ENCODE assay signal across 8 mouse cellular contexts in the genomic region with DNA sequence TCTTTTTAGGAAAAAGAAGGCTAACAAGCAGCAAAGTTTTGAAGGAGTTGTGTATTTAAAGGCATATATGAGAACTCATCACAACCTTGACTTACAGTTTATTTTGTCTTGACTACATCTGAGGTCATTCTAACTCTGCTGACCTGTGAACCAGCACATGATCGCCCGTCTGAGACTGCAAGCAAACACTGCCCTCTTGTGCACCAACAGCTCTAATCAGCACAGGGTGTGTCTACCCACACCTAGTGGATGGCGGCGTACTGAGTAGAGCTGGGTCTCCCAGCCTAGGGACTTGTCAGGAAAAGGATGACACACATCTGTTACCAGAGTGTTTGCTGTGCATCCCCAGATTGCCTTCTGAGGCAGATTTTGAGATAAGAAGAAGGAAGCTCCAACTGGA. TPM values are rescaled to one million over a fixed set of nuclear protein-coding genes. Genes with fewer than 3 reads are reported as not detected.
DNase-seq lines count a peak whose midpoint lies in the region; ATAC-seq and TF ChIP-seq lines count a peak whose summit lies in the region.

No protein-coding gene starts in this region.

- TF ChIP-seq CTCF in testis, adult 2 months (IDR thresholded peaks at IDR 0.05; ENCODE audit: control insufficient read depth, insufficient read depth, insufficient replicate concordance, low read depth, low read length): peak; percentile 57; the same call in 1 of the 2 replicates

- H3K36me3 ChIP-seq in testis, adult 2 months (ENCODE audit: control insufficient read depth, insufficient read depth, low read length): no peaks in the 10 kb centered on the region
- no peaks in the 10 kb centered on the region for H3K36me3 ChIP-seq in heart, embryonic 12.5 days

- no peak overlapping the region for H3K4me3 ChIP-seq in testis, adult 2 months (ENCODE audit: control insufficient read depth, low read depth, low read length)
- H3K4me3 ChIP-seq in heart, embryonic 12.5 days: no peak overlapping the region

- H3K4me1 ChIP-seq in testis, adult 2 months (ENCODE audit: control insufficient read depth, insufficient read depth, low read length): no peaks in the 10 kb centered on the region
- peaks cover 19% of the 10 kb centered on the region; the same call in 1 of the 2 replicates for H3K4me1 ChIP-seq in heart, embryonic 12.5 days (replicated peaks)

- peak; percentile 57 for ATAC-seq in heart, embryonic 12.5 days (ENCODE audit: insufficient number of reproducible peaks, low FRiP score)

- no peak for TF ChIP-seq POLR2A in testis, adult 2 months (IDR thresholded peaks at IDR 0.05; ENCODE audit: control insufficient read depth, low read depth, low read length)

- H3K9ac ChIP-seq in heart, embryonic 12.5 days: no peak overlapping the region

- no peak overlapping the region for H3K4me2 ChIP-seq in heart, embryonic 12.5 days

- H3K27me3 ChIP-seq in testis, adult 2 months (ENCODE audit: control insufficient read depth, insufficient read depth, low read length): no peaks in the 10 kb centered on the region
- H3K27me3 ChIP-seq in heart, embryonic 12.5 days (replicated peaks): no peaks in the 10 kb centered on the region

- WGBS in heart, embryonic 12.5 days: 10% methylated on average over 4 of the region's 4 CpGs

- peak; percentile 54 for DNase-seq in adrenal gland, postnatal 10 days
- DNase-seq in adrenal gland, adult 18-20 months (ENCODE audit: low spot score in 2 of 2): no peak
- DNase-seq in testis, postnatal 14 days (ENCODE audit: low spot score): no peak
- DNase-seq in kidney, postnatal 36 days: peak; percentile 71 to 78
- DNase-seq in retina, postnatal 1 day: peak; percentile 51
- no peak for DNase-seq in layer of hippocampus, adult 8-10 months (ENCODE audit: low spot score in 2 of 2)

- H3K9me3 ChIP-seq in heart, embryonic 12.5 days (replicated peaks): no peaks in the 10 kb centered on the region

- H3K27ac ChIP-seq in testis, adult 2 months (ENCODE audit: control insufficient read depth, insufficient read depth, low read depth, low read length): no peak overlapping the region
- no peak overlapping the region for H3K27ac ChIP-seq in heart, embryonic 12.5 days (ENCODE audit: poor library complexity, severe bottlenecking)

RNA-seq across cellular contexts. Expression of a gene that starts 15.1 kb away (rescaled TPM):
- 10 to 100 TPM; 14.8 to 18.0 TPM for total RNA-seq in adrenal gland, postnatal 10 days (2021)
- total RNA-seq in adrenal gland, adult 18-20 months (2021): 10 to 100 TPM in 1 of 2 experiments, 1 to 10 TPM in 1; 10.0 to 17.4 TPM
- 43.1 and 43.4 TPM in 2 replicates for polyA plus RNA-seq in testis, adult 2 months (2012; rRNA removed)
- polyA plus RNA-seq in heart, embryonic 12.5 days (2016; fragmentation: Nextera tagmentation; extraction: Ambion mirVana): 18.5 and 20.5 TPM in 2 replicates
- 10 to 100 TPM; 21.4 to 28.7 (median 24.2) TPM for total RNA-seq in layer of hippocampus, adult 8-10 months (2022)

RNA-seq across cellular contexts. Expression of a gene that starts 34.0 kb away (rescaled TPM):
- total RNA-seq in adrenal gland, postnatal 10 days (2021): 10 to 100 TPM; 31.4 to 34.8 TPM
- total RNA-seq in adrenal gland, adult 18-20 months (2021): 10 to 100 TPM; 31.0 to 36.9 TPM
- polyA plus RNA-seq in testis, adult 2 months (2012; rRNA removed): 26.3 and 27.0 TPM in 2 replicates
- 75.7 and 80.2 TPM in 2 replicates for polyA plus RNA-seq in heart, embryonic 12.5 days (2016; fragmentation: Nextera tagmentation; extraction: Ambion mirVana)
- total RNA-seq in layer of hippocampus, adult 8-10 months (2022): 10 to 100 TPM; 36.8 to 40.2 (median 39.1) TPM

Comparison
In these comparisons a context has a peak if more than half of its experiments do, and no peak if none do; other contexts are left out.
1. DNase-seq: peak in adrenal gland, postnatal 10 days (single experiment), kidney, postnatal 36 days (2 of 2) and retina, postnatal 1 day (single experiment); none in adrenal gland, adult 18-20 months (0 of 2), testis, postnatal 14 days (single experiment) and layer of hippocampus, adult 8-10 months (0 of 2).